Mouse (Mus musculus) liver, postnatal 0 days (tissue): ENCODE data around the gene Snx20. TPM values are rescaled to one million over a fixed set of nuclear protein-coding genes. Genes with fewer than 3 reads are reported as not detected.

Source experiments
- ATAC-seq: fragments of 200-750 bp; cut with Nextera tagmentation; 2 replicates; pipeline ENCODE4 v1.8.0; 2017; ENCODE audit warnings: mild to moderate bottlenecking, moderate library complexity
- DNase-seq: peaks from one replicate; pipeline ENCODE4 v3.0.0-alpha.2; 2016
- H3K27ac ChIP-seq: fragments of 300-500 bp; sonication (generic); 2 replicates; pipeline ENCODE4 v1.5.1; 2014; ENCODE audit warnings: antibody characterized with exemption, moderate library complexity, mild to moderate bottlenecking, low read depth
- H3K27me3 ChIP-seq: fragments of 300-500 bp; sonication (generic); 2 replicates; pipeline ENCODE4 v1.6.1; 2014; ENCODE audit warnings: low read length, control low read depth, mixed read lengths; ENCODE audit not compliant: insufficient read depth
- H3K36me3 ChIP-seq: fragments of 300-500 bp; sonication (generic); replicated peaks from 2 replicates; pipeline ENCODE4 v1.6.1; 2014; ENCODE audit warnings: mild to moderate bottlenecking, control low read depth, low read length, moderate library complexity, mixed read lengths; ENCODE audit not compliant: insufficient read depth
- H3K4me1 ChIP-seq: fragments of 300-500 bp; sonication (generic); 2 replicates; pipeline ENCODE4 v1.6.1; 2014; ENCODE audit warnings: antibody characterized with exemption, mild to moderate bottlenecking, control low read depth; ENCODE audit not compliant: insufficient read depth
- H3K4me2 ChIP-seq: fragments of 300-500 bp; sonication (generic); 2 replicates; pipeline ENCODE4 v1.6.1; 2014; ENCODE audit warnings: low read depth, mild to moderate bottlenecking, low read length, moderate library complexity, mixed read lengths
- H3K4me3 ChIP-seq: fragments of 300-500 bp; sonication (generic); 2 replicates; pipeline ENCODE4 v1.5.1; 2014; ENCODE audit warnings: low read depth, low read length
- H3K9ac ChIP-seq: fragments of 300-500 bp; sonication (generic); replicated peaks from 2 replicates; pipeline ENCODE4 v1.6.1; 2014; ENCODE audit warnings: mild to moderate bottlenecking, moderate library complexity
- H3K9me3 ChIP-seq: fragments of 300-500 bp; sonication (generic); 2 replicates; pipeline ENCODE4 v1.6.1; 2016; ENCODE audit warnings: mild to moderate bottlenecking, control low read depth, low read length, mixed read lengths
- CTCF ChIP-seq: sonication (generic); IDR thresholded peaks from 2 replicates; pipeline ENCODE4 v1.5.1; 2016; ENCODE audit warnings: antibody characterized with exemption, low read depth
- EP300 ChIP-seq: IDR thresholded peaks from 2 replicates; pipeline ENCODE4 v1.6.1; 2016; ENCODE audit warnings: antibody characterized with exemption, low read depth, mild to moderate bottlenecking
- WGBS: fragments of 180-500 bp; shearing (Covaris S2); extraction: QIAGEN DNeasy Blood & Tissue Kit; methylation state at CpG from one replicate; pipeline ENCODE4 v1.1.7; 2014; ENCODE audit not compliant: insufficient replicate concordance; 5-methylcytosine and 5-hydroxymethylcytosine counted together
- polyA plus RNA-seq: library from polyadenylated mRNA; unstranded; fragments of >200 nt; fragmentation: Nextera tagmentation; extraction: Ambion mirVana; gene quantifications from 2 replicates; pipeline ENCODE4 v1.2.1, GENCODE M21; 2015

Gene Snx20
- polyA plus RNA-seq, 1 experiment from 2014 or later, result 6.0 TPM

DNA sequence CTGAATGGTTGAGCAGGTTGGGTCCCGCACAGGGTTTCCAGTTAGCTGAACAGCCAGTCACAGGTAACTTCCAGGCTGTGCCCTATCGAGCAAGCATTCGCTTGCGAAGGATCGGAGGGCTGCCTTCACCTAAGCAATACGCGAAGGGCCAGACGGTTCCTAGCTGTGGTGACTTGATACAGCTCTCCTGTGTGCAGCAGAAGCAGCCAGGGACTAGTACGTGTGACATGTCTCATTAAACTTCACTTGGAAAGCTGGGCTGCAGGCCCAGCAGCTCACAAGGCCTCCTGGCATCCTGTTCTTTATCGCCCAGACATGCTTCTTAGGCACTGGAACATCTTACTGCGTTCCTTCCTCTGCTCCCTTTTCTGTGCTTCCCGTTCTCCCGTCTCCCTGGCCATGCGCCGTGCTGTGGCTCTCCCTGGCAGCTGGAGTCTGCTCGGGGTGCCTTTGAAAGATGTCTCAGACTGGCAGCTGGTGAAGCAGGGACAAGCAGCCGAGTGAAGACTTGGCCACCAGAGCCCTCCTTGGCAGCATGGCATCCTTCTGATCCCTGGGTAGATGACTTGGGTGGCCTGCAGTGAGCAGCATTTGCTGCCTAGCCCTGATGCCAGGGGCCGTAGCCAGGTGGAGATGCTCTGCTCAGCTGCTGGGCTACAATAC is 56.1 kb downstream of the Snx20 start:
- H3K9me3 ChIP-seq, result no peaks in the 10 kb centered on the region
- no peak overlapping the region for H3K27ac ChIP-seq
- H3K27me3 ChIP-seq, result no peaks in the 10 kb centered on the region
- 79% methylated on average over 18 of the region's 18 CpGs for WGBS
- no peak overlapping the region for H3K9ac ChIP-seq
- H3K4me3 ChIP-seq, result no peak overlapping the region
- TF ChIP-seq EP300 (no peak), CTCF (no peak)
- DNase-seq (no peak), ATAC-seq (no peak)
- no peaks in the 10 kb centered on the region for H3K36me3 ChIP-seq
- no peaks in the 10 kb centered on the region for H3K4me1 ChIP-seq
- no peak overlapping the region for H3K4me2 ChIP-seq

DNA sequence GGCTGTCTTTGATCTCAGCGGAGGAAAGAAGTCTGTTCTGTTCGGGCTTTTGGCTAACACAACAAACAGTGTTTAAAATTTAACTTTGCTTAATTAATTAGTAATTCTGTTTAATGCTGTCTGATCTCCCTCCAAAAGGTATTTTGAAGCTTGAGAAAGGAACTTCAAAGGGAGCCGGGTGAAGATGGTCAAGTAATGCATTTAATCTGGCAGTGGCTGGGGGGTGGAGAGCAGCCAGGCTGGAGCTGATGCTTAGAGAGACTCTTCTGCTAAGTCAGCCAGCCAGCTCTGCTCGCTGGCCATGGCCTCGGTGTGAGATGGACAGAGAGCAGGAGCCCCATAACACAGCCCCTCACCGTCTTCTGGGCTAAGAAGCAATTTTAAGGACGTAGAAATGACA is 56.7 kb downstream of the Snx20 start:
- no peak for ATAC-seq
- WGBS, result 56% methylated on average over 7 of the region's 7 CpGs
- Histone ChIP-seq H3K27ac (no peak overlapping the region), H3K9me3 (no peaks in the 10 kb centered on the region), H3K4me3 (no peak overlapping the region), H3K4me1 (no peaks in the 10 kb centered on the region), H3K27me3 (no peaks in the 10 kb centered on the region), H3K9ac (no peak overlapping the region), H3K36me3 (no peaks in the 10 kb centered on the region), H3K4me2 (no peak overlapping the region)
- TF ChIP-seq CTCF (no peak), EP300 (no peak)
- no peak for DNase-seq

- ATAC-seq, result no peak
- no peaks in the 10 kb centered on the region for H3K27me3 ChIP-seq
- H3K9me3 ChIP-seq, result no peaks in the 10 kb centered on the region
- no peaks in the 10 kb centered on the region for H3K4me1 ChIP-seq
- no peaks in the 10 kb centered on the region for H3K36me3 ChIP-seq
- H3K9ac ChIP-seq, result no peak overlapping the region
- DNase-seq, result no peak
- WGBS, result 72% methylated on average over 14 of the region's 14 CpGs
- TF ChIP-seq EP300 (no peak), CTCF (no peak)
- no peak overlapping the region for H3K27ac ChIP-seq
- H3K4me3 ChIP-seq, result no peak overlapping the region
- H3K4me2 ChIP-seq, result no peak overlapping the region
These were observed 57.3 kb downstream of the Snx20 start for GRCm38 (mm10) chr8:88578413-88579175.

DNA sequence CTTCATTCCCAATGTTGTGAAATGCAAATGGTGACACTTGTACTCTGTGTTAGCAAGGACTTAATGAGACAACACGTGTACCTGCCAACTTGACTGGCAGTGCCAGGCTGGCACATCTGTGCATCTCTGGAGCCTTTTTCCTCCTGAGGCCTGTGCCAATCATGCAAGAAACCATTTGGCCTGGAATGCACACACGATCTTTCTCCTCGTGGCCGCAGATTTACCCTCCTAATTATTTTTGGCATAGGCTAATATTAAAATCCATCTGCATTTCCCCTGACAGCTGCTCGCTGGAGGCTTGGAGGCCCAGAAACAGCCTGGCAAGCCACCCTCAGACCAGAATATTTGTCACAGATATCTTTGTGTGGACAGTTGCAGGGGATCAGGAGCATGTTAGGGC is 58.3 kb downstream of the Snx20 start:
- WGBS, result 67% methylated on average over 5 of the region's 5 CpGs
- Histone ChIP-seq H3K4me2 (no peak overlapping the region), H3K4me1 (no peaks in the 10 kb centered on the region), H3K9me3 (no peaks in the 10 kb centered on the region), H3K27me3 (no peaks in the 10 kb centered on the region), H3K9ac (no peak overlapping the region), H3K36me3 (no peaks in the 10 kb centered on the region), H3K4me3 (no peak overlapping the region), H3K27ac (no peak overlapping the region)
- TF ChIP-seq CTCF (no peak), EP300 (no peak)
- ATAC-seq (no peak), DNase-seq (no peak)

Other genes with a start within 250 kb of the Snx20 start
- gene Nkd1, start 114.8 kb downstream of the Snx20 start, polyA plus RNA-seq, result 2.5 and 2.9 TPM in 2 replicates
- gene Nod2, start 11.2 kb upstream of the Snx20 start, polyA plus RNA-seq, result 0.07 and 0.08 TPM in 2 replicates
- 3.7 and 4.6 TPM in 2 replicates for gene Cyld, start 60.9 kb upstream of the Snx20 start, polyA plus RNA-seq